Mouse (Mus musculus): ENCODE results near the gene Socs1. TPM values are rescaled to one million over a fixed set of nuclear protein-coding genes. Genes with fewer than 3 reads are reported as not detected.

Socs1 gene
- 0.83 TPM for polyA plus RNA-seq (2015; fragmentation: Illumina TruSeq; extraction: RNeasy Lipid Tissue Mini Kit (QIAGEN cat#74804); ENCODE audit: insufficient read depth, low read depth, low replicate concordance)

DNA sequence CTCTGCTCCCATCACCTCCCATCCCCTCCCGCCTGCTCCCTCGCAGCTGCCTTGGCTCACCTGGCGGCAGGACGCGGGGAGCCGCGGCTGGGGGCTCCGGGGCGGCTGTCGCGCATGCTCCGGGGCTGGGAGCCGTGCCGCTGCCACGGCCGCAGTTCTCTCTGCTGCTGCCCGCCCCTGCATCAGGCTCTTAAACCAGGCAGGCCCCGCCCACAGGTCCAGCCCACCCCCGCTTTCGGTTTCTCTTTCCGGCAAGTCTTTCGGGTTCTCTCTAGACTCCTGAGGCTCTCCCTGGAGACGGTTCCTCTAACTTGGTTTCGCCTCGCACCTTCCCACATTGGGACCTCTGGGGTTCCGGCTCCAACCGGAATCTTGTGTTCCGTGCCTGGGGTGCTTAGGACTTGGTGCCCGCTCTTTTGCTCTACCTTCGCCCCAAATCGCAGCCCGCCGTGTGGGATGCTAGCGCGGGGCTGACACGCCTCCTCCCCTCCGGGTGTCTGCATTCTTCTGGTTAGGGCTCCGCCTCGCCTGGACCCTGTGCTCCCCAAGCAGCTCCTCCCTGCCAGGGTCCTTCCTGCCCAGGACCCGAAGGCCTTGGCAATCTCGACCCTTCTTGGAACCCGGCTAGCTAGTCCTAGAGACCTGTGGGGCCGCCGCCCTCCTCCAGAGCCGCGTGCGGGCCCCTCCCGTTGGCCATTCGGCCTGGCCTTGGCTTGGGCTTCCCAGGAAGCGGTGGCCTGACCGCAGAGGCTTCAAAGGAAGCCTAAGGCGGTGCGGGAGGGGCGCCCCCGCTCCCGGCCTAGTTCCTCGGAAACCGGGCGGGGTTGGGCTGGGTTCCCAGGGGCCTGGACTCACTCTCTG lies at the start of gene Socs1:
Gene Socs1 (minus strand): TSS at position 166 of the 861 bp plus-strand sequence.

GRCm38 (mm10) chr16:10812865-10813371 lies 27.6 kb upstream of the Socs1 start, which contains the start of gene Gm11172:
Gm11172 (plus strand) TSS chr16:10812915.

GRCm38 (mm10) chr16:10805789-10806527 lies 20.6 kb upstream of the Socs1 start, which contains the start of gene Prm1:
Prm1 (minus strand) TSS chr16:10805839.

GRCm38 (mm10) chr16:10796034-10796433 lies 10.7 kb upstream of the Socs1 start, which contains the start of gene Prm2:
Prm2 (minus strand) TSS chr16:10796134.

DNA sequence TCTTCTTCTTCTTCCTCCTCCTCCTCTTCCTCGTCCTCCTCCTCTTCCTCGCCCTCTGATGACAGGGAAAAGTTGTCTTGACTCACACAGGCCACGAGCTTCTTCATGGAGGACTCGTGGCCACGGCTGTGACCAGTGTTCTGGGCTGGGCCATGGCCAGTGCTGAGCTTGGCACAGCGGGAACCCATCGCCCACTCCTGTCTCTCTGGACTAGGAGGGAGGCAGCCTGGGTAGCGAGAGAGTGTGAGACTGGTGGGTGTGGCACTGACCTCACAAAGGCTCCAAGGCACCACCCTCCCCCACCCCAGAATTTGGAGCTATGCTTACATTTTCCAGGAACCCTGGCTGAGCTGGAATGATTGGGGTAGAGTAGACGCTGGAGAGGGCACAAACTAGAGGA lies 5.4 kb upstream of the Socs1 start, which contains the start of gene Prm3:
Gene Prm3 (minus strand): TSS at position 213 of the 400 bp plus-strand sequence.

GRCm38 (mm10) chr16:10788271-10788670 lies 2.9 kb upstream of the Socs1 start, which contains the start of gene Tnp2:
Tnp2 (minus strand) TSS chr16:10788660.

Other genes starting within 250 kb of the Socs1 start
- 24.7 TPM for gene Dexi, start 242.5 kb downstream of the Socs1 start, polyA plus RNA-seq (2015; fragmentation: Illumina TruSeq; extraction: RNeasy Lipid Tissue Mini Kit (QIAGEN cat#74804); ENCODE audit: insufficient read depth, low read depth, low replicate concordance)
- 3.0 TPM for gene Clec16a, start 240.2 kb downstream of the Socs1 start, polyA plus RNA-seq (2015; fragmentation: Illumina TruSeq; extraction: RNeasy Lipid Tissue Mini Kit (QIAGEN cat#74804); ENCODE audit: insufficient read depth, low read depth, low replicate concordance)
- gene Tnp2, start 3.1 kb upstream of the Socs1 start, polyA plus RNA-seq (2015; fragmentation: Illumina TruSeq; extraction: RNeasy Lipid Tissue Mini Kit (QIAGEN cat#74804); ENCODE audit: insufficient read depth, low read depth, low replicate concordance), result not detected
- not detected for gene Prm3, start 5.4 kb upstream of the Socs1 start, polyA plus RNA-seq (2015; fragmentation: Illumina TruSeq; extraction: RNeasy Lipid Tissue Mini Kit (QIAGEN cat#74804); ENCODE audit: insufficient read depth, low read depth, low replicate concordance)
- gene Prm2, start 10.6 kb upstream of the Socs1 start, polyA plus RNA-seq (2015; fragmentation: Illumina TruSeq; extraction: RNeasy Lipid Tissue Mini Kit (QIAGEN cat#74804); ENCODE audit: insufficient read depth, low read depth, low replicate concordance), result not detected
- not detected for gene Prm1, start 20.3 kb upstream of the Socs1 start, polyA plus RNA-seq (2015; fragmentation: Illumina TruSeq; extraction: RNeasy Lipid Tissue Mini Kit (QIAGEN cat#74804); ENCODE audit: insufficient read depth, low read depth, low replicate concordance)
- gene Gm11172, start 27.4 kb upstream of the Socs1 start, polyA plus RNA-seq (2015; fragmentation: Illumina TruSeq; extraction: RNeasy Lipid Tissue Mini Kit (QIAGEN cat#74804); ENCODE audit: insufficient read depth, low read depth, low replicate concordance), result not detected
- not detected for gene Rmi2, start 49.5 kb upstream of the Socs1 start, polyA plus RNA-seq (2015; fragmentation: Illumina TruSeq; extraction: RNeasy Lipid Tissue Mini Kit (QIAGEN cat#74804); ENCODE audit: insufficient read depth, low read depth, low replicate concordance)